Mouse (Mus musculus): ENCODE results near the gene Tnpo2. TPM values are rescaled to one million over a fixed set of nuclear protein-coding genes. Genes with fewer than 3 reads are reported as not detected.
A peak's percentile ranks its signal among the peaks of the same experiment; 100 is the strongest.

Tnpo2 gene
- polyA plus RNA-seq (2015; fragmentation: Nextera tagmentation; extraction: Ambion mirVana), result 24.0 and 28.2 TPM in 2 replicates

DNA sequence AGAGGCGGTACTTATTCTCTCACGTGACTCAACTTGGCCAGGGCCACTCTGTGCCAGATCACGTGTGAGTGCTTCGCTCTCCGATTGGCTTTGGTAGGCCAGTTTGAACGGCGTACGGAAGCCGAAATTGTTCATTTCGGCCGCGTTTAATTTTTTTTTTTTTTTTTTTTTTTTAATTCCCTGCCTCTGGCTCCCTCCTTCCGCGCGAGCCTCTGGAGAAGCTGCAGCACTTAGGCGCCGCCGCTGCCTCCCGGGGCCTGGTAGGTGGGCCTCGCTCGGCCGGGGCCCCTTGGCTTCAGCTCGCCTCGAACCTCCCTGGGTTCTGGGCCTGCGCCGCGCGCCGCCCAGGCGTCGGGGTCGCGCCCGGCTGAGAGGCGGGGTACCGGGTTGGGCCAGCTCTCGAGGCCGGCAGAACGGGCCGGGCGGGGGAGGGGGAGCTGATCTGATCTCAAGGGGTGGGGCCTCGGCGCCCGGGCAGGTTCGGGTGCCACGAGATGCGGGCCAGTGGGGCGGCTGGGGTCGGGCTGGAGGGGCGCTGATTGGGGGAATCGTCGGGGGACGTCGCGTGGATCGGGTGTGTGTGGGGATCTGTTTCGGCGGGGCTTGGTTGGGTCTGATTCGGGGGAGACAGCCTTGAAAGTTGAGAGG lies at the start of gene Tnpo2:
Tnpo2 (plus strand) TSS at position 198 of the 648 bp plus-strand sequence.
- DNase-seq, result peak; percentile 86
- Histone ChIP-seq H3K9me3 (replicated peaks) (no peaks in the 10 kb centered on the region), H3K36me3 (peaks cover 45% of the 10 kb centered on the region), H3K27me3 (no peaks in the 10 kb centered on the region), H3K4me3 (replicated peaks) (peak within 1 kb of the TSS; percentile 86), H3K4me1 (replicated peaks) (peaks cover 73% of the 10 kb centered on the region), H3K9ac (peak within 1 kb of the TSS; percentile 93), H3K4me2 (peak within 1 kb of the TSS; percentile 93), H3K27ac (peak within 1 kb of the TSS; percentile 97)
- peak; percentile 84 for ATAC-seq (ENCODE audit: low read depth)
- under 1% methylated on average over 59 of the region's 59 CpGs for WGBS (ENCODE audit: insufficient replicate concordance)

DNA sequence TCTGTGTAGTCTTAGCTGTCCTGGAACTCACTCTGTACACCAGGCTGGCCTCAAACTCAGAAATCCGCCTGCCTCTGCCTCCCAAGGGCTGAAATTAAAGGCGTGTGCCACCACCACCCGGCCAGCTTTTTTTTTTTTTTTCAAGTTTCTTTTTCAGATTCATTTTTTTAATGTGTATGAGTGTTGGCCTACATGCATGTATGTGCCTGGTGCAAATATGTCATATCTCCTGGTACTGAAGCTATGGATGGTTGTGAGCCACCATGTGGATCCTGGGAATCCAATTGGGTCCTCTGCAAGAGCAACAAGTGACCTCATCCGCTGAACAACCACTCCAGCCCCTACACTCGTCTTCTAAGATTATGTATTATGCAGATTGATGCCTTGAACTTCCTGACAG lies 49.3 kb upstream of the Tnpo2 start:
- DNase-seq, result no peak
- Histone ChIP-seq H3K4me2 (no peak overlapping the region), H3K36me3 (no peaks in the 10 kb centered on the region), H3K9me3 (replicated peaks) (no peaks in the 10 kb centered on the region), H3K27me3 (no peaks in the 10 kb centered on the region), H3K4me3 (replicated peaks) (no peak overlapping the region), H3K27ac (no peak overlapping the region), H3K9ac (no peak overlapping the region), H3K4me1 (replicated peaks) (peaks cover 83% of the 10 kb centered on the region)
- WGBS (ENCODE audit: insufficient replicate concordance), result 77% methylated on average over 5 of the region's 5 CpGs
- ATAC-seq (ENCODE audit: low read depth), result no peak

DNA sequence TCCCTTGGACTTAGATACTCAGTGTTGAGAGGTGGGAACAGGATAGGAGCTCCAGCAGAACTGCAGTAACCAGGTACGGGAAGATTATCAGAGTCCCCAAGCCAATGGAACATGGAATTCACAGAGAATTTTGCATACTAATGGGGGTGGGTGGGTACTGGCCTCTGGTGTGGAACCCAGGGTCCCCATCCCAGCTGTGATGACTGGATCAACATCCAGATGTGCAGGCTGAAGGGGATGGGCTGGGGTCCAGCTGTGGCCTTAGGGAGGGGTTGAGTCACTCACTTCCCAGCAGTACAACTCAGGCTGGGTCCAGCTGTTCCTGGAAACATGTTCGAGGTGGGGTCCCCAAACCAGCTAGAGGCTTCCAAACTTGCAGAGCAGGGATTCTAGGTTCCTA lies 48.8 kb upstream of the Tnpo2 start:
- H3K4me3 ChIP-seq (replicated peaks), result no peak overlapping the region
- H3K4me1 ChIP-seq (replicated peaks), result peaks cover 78% of the 10 kb centered on the region
- 65% methylated on average over 2 of the region's 2 CpGs for whole genome bisulfite sequencing (ENCODE audit: insufficient replicate concordance)
- H3K4me2 ChIP-seq, result no peak overlapping the region
- no peak for ATAC-seq (ENCODE audit: low read depth)
- no peaks in the 10 kb centered on the region for H3K27me3 ChIP-seq
- no peaks in the 10 kb centered on the region for H3K9me3 ChIP-seq (replicated peaks)
- no peak overlapping the region for H3K9ac ChIP-seq
- DNase-seq, result no peak
- 0 out of 2 replicates have a peak overlapping the region, but pooled peaks have one; percentile 14 for H3K27ac ChIP-seq
- no peaks in the 10 kb centered on the region for H3K36me3 ChIP-seq

DNA sequence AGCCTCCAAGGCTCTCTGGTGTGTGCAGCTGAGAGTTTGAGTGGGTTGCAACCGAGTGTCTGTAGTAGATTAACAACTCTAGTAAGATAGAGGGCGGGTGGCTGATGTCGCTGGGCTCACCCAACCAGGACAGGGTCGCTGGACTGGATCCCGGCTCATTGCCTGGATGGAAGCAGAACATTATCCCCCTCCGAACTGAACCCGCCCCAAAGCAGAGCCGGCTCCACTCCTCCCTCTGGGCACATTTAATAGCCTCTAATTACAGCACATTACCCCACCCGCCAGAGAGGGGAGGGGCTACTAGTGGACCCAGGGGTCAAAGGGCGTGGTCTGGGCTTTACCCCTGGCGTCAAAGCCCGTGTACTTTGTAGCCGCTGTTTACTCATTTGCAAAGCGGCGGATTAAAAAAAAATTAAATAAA lies 47.4 kb upstream of the Tnpo2 start:
- Histone ChIP-seq H3K9ac (peak overlapping the region; percentile 84), H3K4me3 (replicated peaks) (peak overlapping the region; percentile 70), H3K4me1 (replicated peaks) (peaks cover 64% of the 10 kb centered on the region), H3K9me3 (replicated peaks) (no peaks in the 10 kb centered on the region), H3K27ac (peak overlapping the region; percentile 90), H3K4me2 (peak overlapping the region; percentile 95), H3K27me3 (no peaks in the 10 kb centered on the region), H3K36me3 (no peaks in the 10 kb centered on the region)
- 7% methylated on average over 15 of the region's 15 CpGs for WGBS (ENCODE audit: insufficient replicate concordance)
- ATAC-seq (ENCODE audit: low read depth) (0 out of 2 replicates have a peak, but pooled peaks have one; percentile 10), DNase-seq (peak; percentile 57)

DNA sequence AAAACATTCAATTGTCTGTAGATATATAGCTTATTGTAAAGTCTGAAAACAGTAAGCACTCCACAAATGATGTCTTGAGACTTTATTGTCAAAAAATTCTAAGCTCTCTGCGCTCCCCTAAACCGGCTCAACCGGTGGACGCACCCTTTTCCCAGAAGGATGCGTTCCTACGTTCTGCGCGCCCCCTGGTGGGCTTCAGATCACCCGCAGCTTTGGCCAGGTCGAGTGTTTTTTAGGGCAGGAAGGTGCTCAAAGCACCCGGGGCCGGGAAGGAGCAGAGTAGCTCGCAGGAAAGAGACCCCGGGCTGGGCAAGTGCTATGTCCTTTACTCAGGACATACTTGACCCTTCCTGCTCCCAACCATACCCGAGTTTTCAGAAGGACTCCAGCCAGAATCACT lies 46.9 kb upstream of the Tnpo2 start:
- peak overlapping the region; percentile 95 for H3K4me2 ChIP-seq
- H3K9ac ChIP-seq, result peak overlapping the region; percentile 84
- H3K36me3 ChIP-seq, result no peaks in the 10 kb centered on the region
- H3K4me3 ChIP-seq (replicated peaks), result peak overlapping the region; percentile 70
- H3K4me1 ChIP-seq (replicated peaks), result peaks cover 59% of the 10 kb centered on the region
- under 1% methylated on average over 15 of the region's 15 CpGs for WGBS (ENCODE audit: insufficient replicate concordance)
- H3K9me3 ChIP-seq (replicated peaks), result no peaks in the 10 kb centered on the region
- no peaks in the 10 kb centered on the region for H3K27me3 ChIP-seq
- peak; percentile 61 for ATAC-seq (ENCODE audit: low read depth)
- DNase-seq, result peak; percentile 91
- H3K27ac ChIP-seq, result peak overlapping the region; percentile 90

DNA sequence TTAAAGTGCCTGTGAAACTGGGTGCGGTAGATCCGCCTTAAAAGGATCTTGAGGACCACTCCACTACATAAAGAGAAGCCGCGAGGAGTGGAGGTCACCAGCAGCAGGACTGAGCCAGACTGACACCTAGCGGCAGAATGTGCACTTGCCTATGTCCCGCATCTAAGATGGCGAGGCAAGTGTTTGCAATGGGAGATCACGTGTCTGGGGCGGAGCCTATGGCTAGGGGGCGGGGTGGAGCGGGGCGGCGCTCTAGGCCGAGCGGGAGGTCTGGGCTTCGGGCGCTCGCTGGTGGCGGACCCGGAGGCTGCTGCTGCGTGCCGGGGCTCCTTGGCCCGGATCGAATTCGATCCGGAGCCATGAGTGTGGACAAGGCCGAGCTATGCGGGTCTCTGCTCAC lies 46.4 kb upstream of the Tnpo2 start, which contains the start of gene Hook2:
Hook2 (plus strand) TSS at position 255 of the 400 bp plus-strand sequence.
- Histone ChIP-seq H3K9ac (peak within 1 kb of the TSS; percentile 84), H3K9me3 (replicated peaks) (no peaks in the 10 kb centered on the region), H3K27me3 (peaks cover 3% of the 10 kb centered on the region; the same call in 1 of the 2 replicates), H3K4me2 (peak within 1 kb of the TSS; percentile 95), H3K27ac (peak within 1 kb of the TSS; percentile 90), H3K36me3 (no peaks in the 10 kb centered on the region), H3K4me1 (replicated peaks) (peaks cover 54% of the 10 kb centered on the region), H3K4me3 (replicated peaks) (peak within 1 kb of the TSS; percentile 70)
- DNase-seq (peak; percentile 96), ATAC-seq (ENCODE audit: low read depth) (peak; percentile 84)
- WGBS (ENCODE audit: insufficient replicate concordance), result 1% methylated on average over 28 of the region's 28 CpGs

DNA sequence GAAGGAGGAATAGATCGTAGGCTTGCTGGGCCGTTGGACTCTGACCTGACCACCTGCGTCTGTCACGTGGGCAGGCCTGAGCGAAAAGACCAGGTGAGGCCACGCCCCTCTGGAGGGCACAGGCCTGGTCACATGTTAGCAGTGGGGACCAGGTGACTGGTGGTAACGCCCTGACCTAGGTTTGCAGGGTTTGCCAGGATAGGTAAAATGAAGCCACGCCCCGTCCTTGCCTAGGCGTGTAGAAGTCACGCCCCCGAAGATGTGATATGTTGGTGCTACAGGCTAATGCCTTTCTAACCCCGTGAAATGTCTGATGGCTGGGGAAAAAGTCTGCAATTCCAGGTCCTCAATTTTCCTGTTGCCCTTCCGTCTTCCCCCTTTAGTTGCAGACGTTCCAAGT lies 45.9 kb upstream of the Tnpo2 start:
- Histone ChIP-seq H3K27ac (peak overlapping the region; percentile 81), H3K4me1 (replicated peaks) (peaks cover 52% of the 10 kb centered on the region), H3K36me3 (no peaks in the 10 kb centered on the region), H3K9ac (peak overlapping the region; percentile 76), H3K9me3 (replicated peaks) (no peaks in the 10 kb centered on the region), H3K4me2 (peak overlapping the region; percentile 95), H3K27me3 (peaks cover 6% of the 10 kb centered on the region; the same call in 1 of the 2 replicates), H3K4me3 (replicated peaks) (peak overlapping the region; percentile 70)
- peak; percentile 54 for DNase-seq
- peak; percentile 52 for ATAC-seq (ENCODE audit: low read depth)
- under 1% methylated on average over 15 of the region's 15 CpGs for WGBS (ENCODE audit: insufficient replicate concordance)

DNA sequence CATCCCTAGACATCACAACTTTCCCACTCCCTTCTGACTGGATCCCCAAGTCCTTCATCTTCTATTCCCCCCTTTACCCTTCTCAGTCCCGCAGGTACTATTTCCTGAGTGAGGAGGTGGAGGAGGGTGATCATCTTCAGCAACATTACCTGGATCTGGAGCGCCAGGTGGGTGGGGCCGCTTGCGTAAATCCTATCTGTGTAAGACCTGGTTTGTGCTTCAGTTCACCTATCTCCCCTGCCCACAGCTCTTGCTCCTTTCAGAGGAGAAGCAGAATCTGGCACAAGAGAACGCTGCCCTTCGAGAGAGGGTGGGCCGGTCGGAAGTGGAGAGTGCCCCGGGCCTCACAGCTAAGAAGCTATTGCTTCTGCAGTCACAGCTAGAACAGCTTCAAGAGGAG lies 42.3 kb upstream of the Tnpo2 start:
- ATAC-seq (ENCODE audit: low read depth), result no peak
- WGBS (ENCODE audit: insufficient replicate concordance), result 82% methylated on average over 9 of the region's 9 CpGs
- DNase-seq, result no peak
- Histone ChIP-seq H3K4me3 (replicated peaks) (no peak overlapping the region), H3K27ac (no peak overlapping the region), H3K4me2 (no peak overlapping the region), H3K27me3 (peaks cover 13% of the 10 kb centered on the region; the same call in 1 of the 2 replicates), H3K4me1 (replicated peaks) (peaks cover 29% of the 10 kb centered on the region), H3K36me3 (no peaks in the 10 kb centered on the region), H3K9me3 (replicated peaks) (no peaks in the 10 kb centered on the region), H3K9ac (no peak overlapping the region)

DNA sequence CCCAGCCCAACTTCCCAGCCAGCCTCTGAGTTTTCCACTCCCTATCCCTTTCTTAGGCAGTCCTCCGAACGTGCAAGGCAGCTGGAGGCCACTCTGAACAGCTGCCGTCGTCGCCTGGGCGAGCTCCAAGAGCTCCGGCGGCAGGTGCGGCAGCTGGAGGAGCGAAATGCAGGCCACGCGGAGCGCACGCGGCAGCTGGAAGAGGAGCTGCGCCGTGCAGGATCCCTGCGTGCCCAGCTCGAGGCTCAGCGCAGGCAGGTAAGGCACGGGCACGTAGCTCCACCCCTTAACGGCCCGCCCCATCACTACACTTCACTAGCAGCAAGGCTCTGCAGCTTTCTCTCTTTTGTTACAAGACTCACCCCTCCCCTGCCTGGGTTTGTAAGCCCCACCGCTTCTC lies 41.0 kb upstream of the Tnpo2 start:
- DNase-seq (no peak), ATAC-seq (ENCODE audit: low read depth) (no peak)
- Histone ChIP-seq H3K4me3 (replicated peaks) (no peak overlapping the region), H3K9me3 (replicated peaks) (no peaks in the 10 kb centered on the region), H3K4me2 (no peak overlapping the region), H3K36me3 (no peaks in the 10 kb centered on the region), H3K4me1 (replicated peaks) (peaks cover 23% of the 10 kb centered on the region), H3K27ac (no peak overlapping the region), H3K9ac (no peak overlapping the region), H3K27me3 (peaks cover 13% of the 10 kb centered on the region; the same call in 1 of the 2 replicates)
- WGBS (ENCODE audit: insufficient replicate concordance), result 56% methylated on average over 25 of the region's 25 CpGs

DNA sequence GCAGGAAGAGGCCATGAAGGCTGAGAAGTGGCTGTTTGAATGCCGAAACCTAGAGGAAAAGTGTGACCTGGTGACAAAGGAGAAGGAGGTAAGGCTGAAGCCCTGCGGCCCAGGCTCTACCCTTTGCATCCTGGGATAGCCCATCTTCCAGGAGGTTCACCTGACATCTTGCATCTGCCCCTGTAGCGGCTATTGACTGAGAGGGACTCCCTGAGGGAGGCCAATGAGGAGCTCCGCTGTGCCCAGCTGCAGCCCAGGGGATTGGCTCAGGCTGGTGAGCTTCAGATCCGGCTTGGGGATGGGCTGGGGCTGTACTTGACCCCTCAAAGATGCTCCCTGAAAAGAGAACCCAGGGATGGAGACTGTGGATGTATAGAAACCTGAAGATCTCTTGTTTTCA lies 39.7 kb upstream of the Tnpo2 start:
- no peaks in the 10 kb centered on the region for H3K9me3 ChIP-seq (replicated peaks)
- H3K4me2 ChIP-seq, result no peak overlapping the region
- H3K27ac ChIP-seq, result no peak overlapping the region
- no peak for DNase-seq
- no peaks in the 10 kb centered on the region for H3K36me3 ChIP-seq
- H3K4me1 ChIP-seq (replicated peaks), result peaks cover 15% of the 10 kb centered on the region
- H3K27me3 ChIP-seq, result peaks cover 13% of the 10 kb centered on the region; the same call in 1 of the 2 replicates
- H3K4me3 ChIP-seq (replicated peaks), result no peak overlapping the region
- no peak overlapping the region for H3K9ac ChIP-seq
- ATAC-seq (ENCODE audit: low read depth), result no peak
- WGBS (ENCODE audit: insufficient replicate concordance), result 82% methylated on average over 5 of the region's 5 CpGs

DNA sequence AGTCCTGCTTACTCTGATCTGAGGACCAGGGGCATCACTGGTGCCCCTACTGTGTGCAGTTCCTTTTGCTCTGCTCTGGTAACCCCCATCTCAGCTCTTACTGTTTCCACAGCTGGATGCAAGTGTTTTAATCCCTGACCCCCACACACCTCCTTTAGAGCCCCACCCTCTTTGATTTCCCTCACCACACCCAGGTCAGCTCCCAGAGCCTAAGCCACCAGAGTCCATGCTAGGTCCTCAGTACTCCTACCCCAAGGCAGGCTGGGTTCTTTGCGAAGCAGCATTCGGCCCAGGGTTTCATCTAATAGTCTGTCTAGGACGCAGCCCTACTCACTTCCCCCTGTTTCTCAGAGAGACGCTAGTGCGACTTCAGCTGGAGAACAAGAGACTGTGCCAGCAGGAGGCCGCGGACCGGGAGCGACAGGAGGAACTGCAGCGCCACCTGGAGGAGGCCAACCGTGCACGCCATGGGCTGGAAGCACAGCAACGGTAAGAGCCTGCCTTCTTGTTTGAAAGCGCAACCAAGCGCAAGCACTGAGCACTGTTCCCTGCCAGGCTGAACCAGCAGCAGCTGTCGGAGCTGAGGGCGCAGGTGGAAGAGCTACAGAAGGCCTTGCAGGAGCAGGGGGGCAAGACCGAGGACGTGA lies 38.9 kb upstream of the Tnpo2 start:
- H3K4me1 ChIP-seq (replicated peaks), result peaks cover 15% of the 10 kb centered on the region
- H3K4me2 ChIP-seq, result peak overlapping the region; percentile 36
- peaks cover 13% of the 10 kb centered on the region; the same call in 1 of the 2 replicates for H3K27me3 ChIP-seq
- ATAC-seq (ENCODE audit: low read depth) (peak; percentile 80), DNase-seq (peak; percentile 76)
- no peak overlapping the region for H3K27ac ChIP-seq
- H3K9ac ChIP-seq, result peak overlapping the region; percentile 50
- no peaks in the 10 kb centered on the region for H3K36me3 ChIP-seq
- H3K4me3 ChIP-seq (replicated peaks), result no peak overlapping the region
- H3K9me3 ChIP-seq (replicated peaks), result no peaks in the 10 kb centered on the region
- 6% methylated on average over 19 of the region's 19 CpGs for WGBS (ENCODE audit: insufficient replicate concordance)
